Mouse (Mus musculus) layer of hippocampus, adult 6 months (tissue): Measurements from ENCODE around the gene Stc2. TPM values are rescaled to one million over a fixed set of nuclear protein-coding genes. Genes with fewer than 3 reads are reported as not detected.

Source experiments
- long read RNA-seq, 2 experiments: library from polyadenylated mRNA; unstranded; transcript quantifications; one replicate each; pipeline ENCODE4 v2.0.0; 2019 to 2020
- polyA plus RNA-seq: library from polyadenylated mRNA; unstranded; fragments of <200 nt; fragmentation: Nextera tagmentation; gene quantifications from 2 replicates; pipeline ENCODE4 v1.2.3, GENCODE M21; 2021

The Stc2 gene
- polyA plus RNA-seq, result 0.14 and 0.50 TPM in 2 replicates
- long read RNA-seq, experiment 1, result 0 reads
- long read RNA-seq, experiment 2, partial matches to known transcripts, result 0 of 3 reads
- long read RNA-seq, experiment 2, other reads (novel, unspliced or antisense), result 0 of 3 reads

DNA sequence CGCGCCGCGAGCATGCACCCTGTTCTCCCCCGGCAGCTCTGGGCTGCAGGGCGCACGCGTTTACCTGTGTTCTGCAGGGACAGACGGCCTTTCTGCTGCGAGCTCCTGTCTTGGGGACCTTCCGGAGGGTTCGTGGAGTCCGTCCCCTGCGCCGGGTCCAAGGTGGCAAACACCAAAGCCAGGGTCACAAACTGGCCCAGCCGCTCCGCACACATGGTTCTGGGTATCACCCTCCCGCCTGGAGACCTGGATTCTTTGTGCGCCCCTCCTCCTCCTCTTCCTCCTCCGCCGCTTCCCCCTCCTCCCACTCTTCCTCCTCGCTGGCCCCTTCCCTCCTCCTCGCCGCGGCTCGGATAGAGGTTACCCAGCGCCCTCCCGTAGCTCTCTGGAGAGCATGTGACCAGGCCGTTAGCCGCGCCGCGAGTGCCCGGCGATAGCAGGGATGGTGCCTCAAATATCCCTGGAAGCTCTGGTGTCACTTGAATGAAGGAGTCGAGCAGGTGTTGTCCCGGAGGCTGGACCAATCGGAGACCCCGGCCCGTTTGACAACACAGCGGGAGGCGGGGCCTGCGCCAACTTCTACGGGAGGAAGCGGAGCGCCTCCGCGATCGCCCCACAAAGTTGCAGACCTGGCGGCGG, at the start of gene Stc2:
TSS of gene Stc2 (minus strand) at position 427 of the 639 bp plus-strand sequence.

Other genes with a start within 250 kb of the Stc2 start
- not detected in 2 replicates for gene Gm17332, start 187.6 kb downstream of the Stc2 start, polyA plus RNA-seq